Mouse (Mus musculus) neural tube, embryonic 11.5 days (tissue): ENCODE measurements around the gene Igf2bp2. TPM values are rescaled to one million over a fixed set of nuclear protein-coding genes. Genes with fewer than 3 reads are reported as not detected.

Experiments used
- ATAC-seq: fragments of 200-750 bp; cut with Nextera tagmentation; 2 replicates; pipeline ENCODE4 v1.8.0; 2017; ENCODE audit warnings: moderate number of reproducible peaks, mild to moderate bottlenecking, moderate TSS enrichment, moderate library complexity; ENCODE audit not compliant: insufficient read depth, low FRiP score, low TSS enrichment
- DNase-seq: peaks from one replicate; pipeline ENCODE4 v3.0.0-alpha.2; 2015; ENCODE audit warnings: low spot score
- H3K27ac ChIP-seq: fragments of 300-500 bp; sonication (generic); 2 replicates; pipeline ENCODE4 v1.5.1; 2014; ENCODE audit warnings: low read depth, mild to moderate bottlenecking, low read length
- H3K27me3 ChIP-seq: fragments of 300-500 bp; sonication (generic); 2 replicates; pipeline ENCODE4 v1.6.1; 2014; ENCODE audit warnings: mild to moderate bottlenecking, low read length, mixed read lengths; ENCODE audit not compliant: control insufficient read depth, insufficient read depth
- H3K36me3 ChIP-seq: fragments of 300-500 bp; sonication (generic); 2 replicates; pipeline ENCODE4 v1.6.1; 2014; ENCODE audit warnings: mild to moderate bottlenecking, low read length, moderate library complexity, mixed read lengths; ENCODE audit not compliant: control insufficient read depth, insufficient read depth
- H3K4me1 ChIP-seq: fragments of 300-500 bp; sonication (generic); 2 replicates; pipeline ENCODE4 v1.6.1; 2014; ENCODE audit warnings: low read length, mixed read lengths; ENCODE audit not compliant: control insufficient read depth, insufficient read depth
- H3K4me2 ChIP-seq: fragments of 300-500 bp; sonication (generic); 2 replicates; pipeline ENCODE4 v1.6.1; 2014; ENCODE audit warnings: low read depth, mild to moderate bottlenecking, moderate library complexity
- H3K4me3 ChIP-seq: fragments of 300-500 bp; sonication (generic); 2 replicates; pipeline ENCODE4 v1.5.1; 2014; ENCODE audit warnings: low read depth, low read length
- H3K9ac ChIP-seq: fragments of 300-500 bp; sonication (generic); 2 replicates; pipeline ENCODE4 v1.6.1; 2014; ENCODE audit warnings: mild to moderate bottlenecking, low read length
- H3K9me3 ChIP-seq: fragments of 300-500 bp; sonication (generic); 2 replicates; pipeline ENCODE4 v1.6.1; 2016; ENCODE audit warnings: low read length; ENCODE audit not compliant: control insufficient read depth
- WGBS: fragments of 180-500 bp; shearing (Covaris S2); extraction: QIAGEN DNeasy Blood & Tissue Kit; methylation state at CpG from one replicate; pipeline ENCODE4 v1.1.7; 2014; 5-methylcytosine and 5-hydroxymethylcytosine counted together
- polyA plus RNA-seq: library from polyadenylated mRNA; unstranded; fragments of >200 nt; fragmentation: Nextera tagmentation; extraction: Ambion mirVana; gene quantifications from 2 replicates; pipeline ENCODE4 v1.2.1, GENCODE M21; 2014

Gene Igf2bp2
- polyA plus RNA-seq, 1 experiment from 2014 or later: 141 TPM

- H3K9ac ChIP-seq: no peak overlapping the region
- no peak overlapping the region for H3K27ac ChIP-seq
- H3K9me3 ChIP-seq: no peaks in the 10 kb centered on the region
- WGBS: 39% methylated on average over 6 of the region's 6 CpGs
- H3K27me3 ChIP-seq: no peaks in the 10 kb centered on the region
- H3K4me3 ChIP-seq: no peak overlapping the region
- 0 out of 2 replicates have a peak, but pooled peaks cover 2% of the 10 kb centered on the region for H3K4me1 ChIP-seq
- ATAC-seq: no peak
- no peak overlapping the region for H3K4me2 ChIP-seq
- no peak for DNase-seq
- no peaks in the 10 kb centered on the region for H3K36me3 ChIP-seq
These were observed 22.2 kb downstream of the Igf2bp2 start for GRCm38 (mm10) chr16:22140861-22141260.

- Histone ChIP-seq H3K4me3 (no peak overlapping the region), H3K27ac (no peak overlapping the region), H3K4me2 (no peak overlapping the region), H3K36me3 (no peaks in the 10 kb centered on the region), H3K27me3 (no peaks in the 10 kb centered on the region), H3K9ac (no peak overlapping the region), H3K9me3 (no peaks in the 10 kb centered on the region), H3K4me1 (0 out of 2 replicates have a peak, but pooled peaks cover 2% of the 10 kb centered on the region)
- ATAC-seq (no peak), DNase-seq (no peak)
- 80% methylated on average over 5 of the region's 5 CpGs for WGBS
These were observed 23.3 kb downstream of the Igf2bp2 start for GRCm38 (mm10) chr16:22139821-22140220.

GRCm38 (mm10) chr16:22136198-22136597 lies 26.9 kb downstream of the Igf2bp2 start:
- Histone ChIP-seq H3K4me3 (no peak overlapping the region), H3K27ac (no peak overlapping the region), H3K9me3 (no peaks in the 10 kb centered on the region), H3K4me2 (no peak overlapping the region), H3K27me3 (no peaks in the 10 kb centered on the region), H3K4me1 (0 out of 2 replicates have a peak, but pooled peaks cover 1% of the 10 kb centered on the region), H3K36me3 (no peaks in the 10 kb centered on the region), H3K9ac (no peak overlapping the region)
- DNase-seq: no peak
- WGBS: 94% methylated on average over 5 of the region's 5 CpGs
- no peak for ATAC-seq

- no peak overlapping the region for H3K9ac ChIP-seq
- H3K4me3 ChIP-seq: no peak overlapping the region
- H3K4me2 ChIP-seq: no peak overlapping the region
- DNase-seq (no peak), ATAC-seq (no peak)
- no peaks in the 10 kb centered on the region for H3K27me3 ChIP-seq
- no peaks in the 10 kb centered on the region for H3K9me3 ChIP-seq
- H3K4me1 ChIP-seq: no peaks in the 10 kb centered on the region
- WGBS: 89% methylated on average over 6 of the region's 6 CpGs
- no peak overlapping the region for H3K27ac ChIP-seq
- no peaks in the 10 kb centered on the region for H3K36me3 ChIP-seq
These were observed 31.8 kb downstream of the Igf2bp2 start for GRCm38 (mm10) chr16:22131321-22131720.

GRCm38 (mm10) chr16:22129511-22129910 lies 33.6 kb downstream of the Igf2bp2 start:
- Histone ChIP-seq H3K4me1 (no peaks in the 10 kb centered on the region), H3K9ac (no peak overlapping the region), H3K4me2 (no peak overlapping the region), H3K27me3 (no peaks in the 10 kb centered on the region), H3K9me3 (no peaks in the 10 kb centered on the region), H3K36me3 (no peaks in the 10 kb centered on the region), H3K4me3 (no peak overlapping the region), H3K27ac (no peak overlapping the region)
- WGBS: 93% methylated on average over 7 of the region's 7 CpGs
- DNase-seq (no peak), ATAC-seq (no peak)

GRCm38 (mm10) chr16:22128595-22128994 lies 34.5 kb downstream of the Igf2bp2 start:
- 93% methylated on average over 2 of the region's 2 CpGs for WGBS
- no peak overlapping the region for H3K9ac ChIP-seq
- no peaks in the 10 kb centered on the region for H3K4me1 ChIP-seq
- H3K27me3 ChIP-seq: no peaks in the 10 kb centered on the region
- no peak overlapping the region for H3K4me3 ChIP-seq
- no peaks in the 10 kb centered on the region for H3K36me3 ChIP-seq
- H3K9me3 ChIP-seq: no peaks in the 10 kb centered on the region
- H3K27ac ChIP-seq: no peak overlapping the region
- no peak overlapping the region for H3K4me2 ChIP-seq
- no peak for ATAC-seq
- no peak for DNase-seq

GRCm38 (mm10) chr16:22127806-22128205 lies 35.3 kb downstream of the Igf2bp2 start:
- Histone ChIP-seq H3K36me3 (no peaks in the 10 kb centered on the region), H3K9me3 (no peaks in the 10 kb centered on the region), H3K27ac (no peak overlapping the region), H3K27me3 (no peaks in the 10 kb centered on the region), H3K4me2 (no peak overlapping the region), H3K4me1 (no peaks in the 10 kb centered on the region), H3K4me3 (no peak overlapping the region), H3K9ac (no peak overlapping the region)
- WGBS: 96% methylated on average over 5 of the region's 5 CpGs
- ATAC-seq: no peak
- no peak for DNase-seq

- H3K4me3 ChIP-seq: no peak overlapping the region
- no peaks in the 10 kb centered on the region for H3K36me3 ChIP-seq
- ATAC-seq (no peak), DNase-seq (no peak)
- H3K27me3 ChIP-seq: no peaks in the 10 kb centered on the region
- H3K9me3 ChIP-seq: no peaks in the 10 kb centered on the region
- WGBS: 90% methylated on average over 4 of the region's 4 CpGs
- H3K4me2 ChIP-seq: no peak overlapping the region
- no peaks in the 10 kb centered on the region for H3K4me1 ChIP-seq
- no peak overlapping the region for H3K9ac ChIP-seq
- H3K27ac ChIP-seq: no peak overlapping the region
These were observed 36.2 kb downstream of the Igf2bp2 start for GRCm38 (mm10) chr16:22126936-22127335.

- Histone ChIP-seq H3K27ac (no peak overlapping the region), H3K9me3 (no peaks in the 10 kb centered on the region), H3K9ac (no peak overlapping the region), H3K4me2 (no peak overlapping the region), H3K4me3 (no peak overlapping the region), H3K27me3 (no peaks in the 10 kb centered on the region), H3K36me3 (no peaks in the 10 kb centered on the region), H3K4me1 (no peaks in the 10 kb centered on the region)
- ATAC-seq: no peak
- DNase-seq: no peak
- WGBS: 48% methylated on average over 7 of the region's 7 CpGs
These were observed 38.7 kb downstream of the Igf2bp2 start for GRCm38 (mm10) chr16:22124325-22124918.
